Mouse (Mus musculus) CH12.LX (cell line): ENCODE results near the gene E130114P18Rik. TPM values are rescaled to one million over a fixed set of nuclear protein-coding genes. Genes with fewer than 3 reads are reported as not detected.

Experiments used
- DNase-seq: peaks from one replicate; pipeline ENCODE4 v3.0.0-alpha.2; 2013; ENCODE audit errors: extremely low read depth
- H3K27ac ChIP-seq: 2 replicates; pipeline ENCODE4 v1.5.1; 2012; ENCODE audit warnings: low read depth, mild to moderate bottlenecking, control low read depth, moderate library complexity; ENCODE audit not compliant: insufficient read depth
- H3K27me3 ChIP-seq: replicated peaks from 2 replicates; pipeline ENCODE3; 2012; ENCODE audit warnings: inconsistent platforms
- H3K36me3 ChIP-seq, 2 experiments: replicated peaks in 1 of 2; 2 replicates each; pipeline versions ENCODE3 to v1.6.1; 2012; ENCODE audit warnings: inconsistent platforms in 1 of 2, low read length in 1 of 2, mild to moderate bottlenecking in 1 of 2, mixed read lengths in 1 of 2, moderate library complexity in 1 of 2; ENCODE audit not compliant: control insufficient read depth in 1 of 2, insufficient read depth in 1 of 2
- H3K4me1 ChIP-seq, 2 experiments: 2 replicates each; pipeline ENCODE4 v1.6.1; 2012; ENCODE audit warnings: inconsistent platforms in 1 of 2, moderate library complexity in 1 of 2; ENCODE audit not compliant: insufficient read depth in 2 of 2, control insufficient read depth in 1 of 2
- H3K4me2 ChIP-seq: 2 replicates; pipeline ENCODE4 v1.6.1; 2012; ENCODE audit warnings: low read depth, mild to moderate bottlenecking, control low read depth; ENCODE audit not compliant: poor library complexity, insufficient read depth, severe bottlenecking
- H3K4me3 ChIP-seq, 3 experiments: fragments of 150-350 bp in 1 of 3; sonication (generic) in 1 of 3; replicated peaks in 1 of 3; 2 replicates each; pipeline versions ENCODE3 to v1.5.1; 2011 to 2012; ENCODE audit warnings: low read depth in 2 of 3, low read length in 2 of 3, mild to moderate bottlenecking in 2 of 3, moderate library complexity in 2 of 3, control low read depth in 1 of 3, improper control_type of control experiment in 1 of 3, inconsistent platforms in 1 of 3, mixed read lengths in 1 of 3; ENCODE audit not compliant: poor library complexity in 1 of 3
- H3K79me2 ChIP-seq: replicated peaks from 2 replicates; pipeline ENCODE4 v1.6.1; 2012; ENCODE audit warnings: mild to moderate bottlenecking, moderate library complexity; ENCODE audit not compliant: control insufficient read depth, poor library complexity, insufficient read depth, severe bottlenecking; ENCODE audit errors: extremely low read depth
- H3K9ac ChIP-seq: 2 replicates; pipeline ENCODE4 v1.6.1; 2012; ENCODE audit warnings: low read depth, mild to moderate bottlenecking, control low read depth, moderate library complexity; ENCODE audit not compliant: insufficient read depth
- H3K9me3 ChIP-seq: replicated peaks from 2 replicates; pipeline ENCODE3; 2012; ENCODE audit warnings: low read length, inconsistent platforms, mixed read lengths
- CHD1 ChIP-seq: IDR thresholded peaks from 2 replicates; pipeline ENCODE4 v1.6.1; 2012; ENCODE audit warnings: low read depth, low read length, improper control_type of control experiment, inconsistent platforms
- CTCF ChIP-seq, 2 experiments: IDR thresholded peaks in 1 of 2; conservative IDR thresholded peaks in 1 of 2; 2 replicates each; pipeline ENCODE4 v1.5.1; 2011 to 2012; ENCODE audit warnings: low read depth in 2 of 2, low read length in 2 of 2, improper control_type of control experiment in 1 of 2, inconsistent platforms in 1 of 2, mild to moderate bottlenecking in 1 of 2, moderate library complexity in 1 of 2
- GABPA ChIP-seq: IDR thresholded peaks from 2 replicates; pipeline ENCODE4 v1.6.1; 2012; ENCODE audit warnings: low read depth, low read length, improper control_type of control experiment, inconsistent platforms; ENCODE audit not compliant: insufficient replicate concordance
- IRF4 ChIP-seq: IDR thresholded peaks from 2 replicates; pipeline ENCODE4 v1.6.1; 2014; ENCODE audit warnings: low read depth, mild to moderate bottlenecking, inconsistent platforms, low read length, improper control_type of control experiment
- KAT2A ChIP-seq: IDR thresholded peaks from 2 replicates; pipeline ENCODE4 v1.6.1; 2012; ENCODE audit warnings: low read length, improper control_type of control experiment, inconsistent platforms; ENCODE audit not compliant: insufficient replicate concordance
- MAX ChIP-seq: IDR thresholded peaks from 2 replicates; pipeline ENCODE4 v1.6.1; 2011; ENCODE audit warnings: low read length, improper control_type of control experiment
- MEF2A ChIP-seq: IDR thresholded peaks from 2 replicates; pipeline ENCODE4 v1.6.1; 2014; ENCODE audit warnings: low read depth, mild to moderate bottlenecking, inconsistent platforms, low read length, improper control_type of control experiment, borderline replicate concordance
- MXI1 ChIP-seq: IDR thresholded peaks from 2 replicates; pipeline ENCODE4 v1.6.1; 2011; ENCODE audit warnings: mild to moderate bottlenecking, low read depth, low read length, improper control_type of control experiment
- MYC ChIP-seq: IDR thresholded peaks from 2 replicates; pipeline ENCODE4 v1.6.1; 2011; ENCODE audit warnings: low read depth, mild to moderate bottlenecking, improper control_type of control experiment, low read length
- NRF1 ChIP-seq: IDR thresholded peaks from 2 replicates; pipeline ENCODE4 v1.6.1; 2014; ENCODE audit warnings: low read depth, mild to moderate bottlenecking, inconsistent platforms, low read length, improper control_type of control experiment, moderate library complexity
- PAX5 ChIP-seq: IDR thresholded peaks from 2 replicates; pipeline ENCODE4 v1.6.1; 2012; ENCODE audit warnings: low read length, inconsistent platforms, mixed read lengths
- POLR2AphosphoS2 ChIP-seq: IDR thresholded peaks from 2 replicates; pipeline ENCODE4 v1.6.1; 2011; ENCODE audit warnings: low read depth, low read length, improper control_type of control experiment
- RAD21 ChIP-seq: IDR thresholded peaks from 2 replicates; pipeline ENCODE4 v1.6.1; 2011; ENCODE audit warnings: low read depth, mild to moderate bottlenecking, low read length, improper control_type of control experiment, moderate library complexity
- SMC3 ChIP-seq: IDR thresholded peaks from 2 replicates; pipeline ENCODE4 v1.6.1; 2011; ENCODE audit warnings: low read depth, low read length, improper control_type of control experiment
- UBTF ChIP-seq: IDR thresholded peaks from 2 replicates; pipeline ENCODE4 v1.6.1; 2012; ENCODE audit warnings: low read depth, mild to moderate bottlenecking, inconsistent platforms, low read length, improper control_type of control experiment, moderate library complexity
- USF1 ChIP-seq: IDR thresholded peaks from 2 replicates; pipeline ENCODE4 v1.6.1; 2014; ENCODE audit warnings: low read depth, mild to moderate bottlenecking, inconsistent platforms, low read length, improper control_type of control experiment
- USF2 ChIP-seq: conservative IDR thresholded peaks from 2 replicates; pipeline ENCODE4 v1.6.1; 2011; ENCODE audit warnings: low read depth, low read length, improper control_type of control experiment
- ZKSCAN1 ChIP-seq: IDR thresholded peaks from 2 replicates; pipeline ENCODE4 v1.6.1; 2012; ENCODE audit warnings: low read depth, inconsistent platforms, low read length, improper control_type of control experiment, borderline replicate concordance
- ZMIZ1 ChIP-seq: IDR thresholded peaks from 2 replicates; pipeline ENCODE4 v1.6.1; 2012; ENCODE audit warnings: low read depth, mild to moderate bottlenecking, inconsistent platforms, low read length, improper control_type of control experiment
- dilution Hi-C: fragments of 300-500 bp; cut with MboI; formaldehyde crosslinking; loops from 2 replicates; pipeline ENCODE4 v1.14.3; 2020; ENCODE audit warnings: low sequenced_read_pairs; ENCODE audit not compliant: extremely low pct_unique_long_range_greater_than_20kb, extremely low pct_ligation_motif_present
- in situ Hi-C: fragments of 300-500 bp; cut with MboI; formaldehyde crosslinking; loops from 3 replicates; pipeline ENCODE4 v1.14.3; 2019; ENCODE audit warnings: low sequenced_read_pairs, low pct_ligation_motif_present, low pct_unique_long_range_greater_than_20kb, mixed read lengths
- polyA plus RNA-seq: library from polyadenylated mRNA; unstranded; fragments of >175 nt; gene quantifications from 2 replicates; pipeline ENCODE4 v1.2.1, GENCODE M21; 2012; ENCODE audit warnings: low read depth; ENCODE audit not compliant: insufficient read length
- total RNA-seq, 2 experiments: library from RNA; depleted of rRNA; stranded (reverse); fragments of 300-350 nt in 1 of 2; fragments of >200 nt in 1 of 2; gene quantifications; 2 replicates each; pipeline ENCODE4 v1.2.3; 2012 to 2014

E130114P18Rik gene
- total and polyA plus RNA-seq, 3 experiments = not detected

DNA sequence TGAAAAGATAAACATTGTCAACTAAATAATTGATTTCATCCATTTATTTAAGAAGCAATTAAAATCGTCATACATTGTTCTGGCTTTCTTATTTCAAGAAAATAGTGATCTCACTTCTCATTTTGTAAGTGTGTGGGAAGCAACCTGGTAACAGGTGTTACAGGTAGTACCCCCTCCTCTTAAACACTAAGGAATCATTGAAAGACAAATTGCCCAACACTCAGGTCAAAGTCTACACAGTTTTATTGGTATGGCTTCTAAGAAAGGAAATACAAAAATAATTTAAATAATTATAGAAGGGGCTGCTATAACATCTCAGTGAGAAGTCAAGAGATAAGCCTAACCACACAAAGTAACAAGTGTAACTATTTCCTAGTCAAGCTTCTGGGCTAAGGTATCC is 188.1 kb downstream of the E130114P18Rik start:
- H3K4me2 ChIP-seq = no peak overlapping the region
- no peaks in the 10 kb centered on the region for H3K79me2 ChIP-seq
- TF ChIP-seq RAD21 (no peak), USF2 (no peak), UBTF (no peak), MEF2A (no peak), KAT2A (no peak), USF1 (no peak), ZMIZ1 (no peak), IRF4 (no peak), MXI1 (no peak), PAX5 (no peak), ZKSCAN1 (no peak), MYC (no peak), POLR2AphosphoS2 (no peak), SMC3 (no peak), GABPA (no peak), CTCF (conservative IDR thresholded peaks at IDR 0.05 in 1 of 2, IDR thresholded peaks at IDR 0.05 in 1 of 2; ENCODE audit: low read depth in 2 of 2, low read length in 2 of 2) (no peak), MAX (no peak), CHD1 (no peak)
- dilution Hi-C loops = no loop called here
- H3K4me3 ChIP-seq = no peak overlapping the region
- no peak overlapping the region for H3K27ac ChIP-seq
- no peak overlapping the region for H3K9ac ChIP-seq
- H3K9me3 ChIP-seq = peaks cover 55% of the 10 kb centered on the region
- H3K4me1 ChIP-seq = no peaks in the 10 kb centered on the region
- H3K36me3 ChIP-seq = no peaks in the 10 kb centered on the region
- DNase-seq = no peak
- H3K27me3 ChIP-seq = no peaks in the 10 kb centered on the region
- in situ Hi-C loops = no loop called here

- Histone ChIP-seq H3K36me3 (no peaks in the 10 kb centered on the region), H3K9ac (no peak overlapping the region), H3K9me3 (peaks cover 51% of the 10 kb centered on the region), H3K27ac (no peak overlapping the region), H3K4me1 (no peaks in the 10 kb centered on the region), H3K79me2 (no peaks in the 10 kb centered on the region), H3K4me3 (no peak overlapping the region), H3K4me2 (no peak overlapping the region), H3K27me3 (no peaks in the 10 kb centered on the region)
- no peak for TF ChIP-seq PAX5
- no peak for TF ChIP-seq IRF4
- TF ChIP-seq NRF1 = no peak
- dilution Hi-C loops (no loop called here), in situ Hi-C loops (no loop called here)
- no peak for DNase-seq
Observed at GRCm38 (mm10) chr4:97587412-97588010, 190.4 kb downstream of the E130114P18Rik start.
